Mouse (Mus musculus) lung, adult 2 months (tissue): Measurements from ENCODE around the gene Rragc.

Source experiments
- CTCF ChIP-seq: fragments of 200-500 bp; IDR thresholded peaks from 2 replicates; pipeline ENCODE4 v1.5.1; 2011; ENCODE audit warnings: mild to moderate bottlenecking, low read length, control low read depth; ENCODE audit not compliant: insufficient read depth
- POLR2A ChIP-seq: fragments of 200-500 bp; IDR thresholded peaks from 2 replicates; pipeline ENCODE4 v1.6.1; 2011; ENCODE audit warnings: low read depth, mild to moderate bottlenecking, control low read depth, low read length, borderline replicate concordance; ENCODE audit errors: extremely low read depth

GRCm38 (mm10) chr4:123968663-123969321, 51.5 kb downstream of the Rragc start:
- TF ChIP-seq CTCF = no peak
- TF ChIP-seq POLR2A = no peak
